Mouse (Mus musculus) megakaryocyte, embryonic 14.5 days (primary cell): ENCODE results near the gene Samhd1. TPM values are rescaled to one million over a fixed set of nuclear protein-coding genes. Genes with fewer than 3 reads are reported as not detected.

ENCODE experiments used
- H3K27me3 ChIP-seq: replicated peaks from 2 replicates; pipeline ENCODE3; 2012; ENCODE audit warnings: inconsistent platforms
- H3K36me3 ChIP-seq: replicated peaks from 2 replicates; pipeline ENCODE3; 2012; ENCODE audit warnings: low read length, inconsistent platforms, mixed read lengths
- H3K4me1 ChIP-seq: 2 replicates; pipeline ENCODE4 v1.6.1; 2012; ENCODE audit warnings: inconsistent platforms
- H3K4me3 ChIP-seq: replicated peaks from 2 replicates; pipeline ENCODE3; 2012; ENCODE audit warnings: moderate library complexity, mild to moderate bottlenecking, inconsistent platforms
- H3K9me3 ChIP-seq: 2 replicates; pipeline ENCODE4 v1.6.1; 2012; ENCODE audit warnings: inconsistent platforms
- FLI1 ChIP-seq: IDR thresholded peaks from 2 replicates; pipeline ENCODE4 v1.6.1; 2012; ENCODE audit warnings: low read length, inconsistent platforms, mixed read lengths
- GATA1 ChIP-seq: IDR thresholded peaks from 3 replicates; pipeline ENCODE4 v1.6.1; 2012; ENCODE audit warnings: mixed read lengths, low read length, inconsistent platforms, borderline replicate concordance
- polyA plus RNA-seq: library from polyadenylated mRNA; stranded (reverse); fragments of >175 nt; gene quantifications from 2 replicates; pipeline ENCODE4 v1.2.3, GENCODE M21; 2012; ENCODE audit warnings: low replicate concordance; ENCODE audit not compliant: insufficient read depth

Gene Samhd1
- polyA plus RNA-seq, 1 experiment = 27.3 TPM

DNA sequence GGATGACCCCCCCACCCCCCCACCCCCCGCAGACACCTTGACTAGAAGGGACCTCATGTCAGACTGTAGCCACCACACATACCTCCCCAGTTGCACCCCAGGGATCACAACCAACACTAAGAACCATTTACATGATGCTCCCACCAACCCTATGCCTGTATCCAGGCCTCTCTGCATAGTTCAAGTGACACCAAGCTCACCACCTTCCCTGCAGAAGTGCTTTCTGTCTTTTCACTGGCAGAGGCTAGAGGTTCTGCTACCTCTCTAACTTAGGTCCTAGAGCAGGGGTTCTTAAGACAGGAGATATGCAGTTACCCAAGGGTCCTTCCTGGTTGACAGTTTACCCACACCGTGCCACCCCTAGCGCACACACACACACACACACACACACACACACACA, 59.8 kb downstream of the Samhd1 start:
- Histone ChIP-seq H3K4me1 (peaks cover 94% of the 10 kb centered on the region), H3K36me3 (peaks cover 19% of the 10 kb centered on the region), H3K4me3 (peak overlapping the region; percentile 24), H3K9me3 (no peaks in the 10 kb centered on the region), H3K27me3 (peaks cover 30% of the 10 kb centered on the region)
- no peak for TF ChIP-seq GATA1
- no peak for TF ChIP-seq FLI1

DNA sequence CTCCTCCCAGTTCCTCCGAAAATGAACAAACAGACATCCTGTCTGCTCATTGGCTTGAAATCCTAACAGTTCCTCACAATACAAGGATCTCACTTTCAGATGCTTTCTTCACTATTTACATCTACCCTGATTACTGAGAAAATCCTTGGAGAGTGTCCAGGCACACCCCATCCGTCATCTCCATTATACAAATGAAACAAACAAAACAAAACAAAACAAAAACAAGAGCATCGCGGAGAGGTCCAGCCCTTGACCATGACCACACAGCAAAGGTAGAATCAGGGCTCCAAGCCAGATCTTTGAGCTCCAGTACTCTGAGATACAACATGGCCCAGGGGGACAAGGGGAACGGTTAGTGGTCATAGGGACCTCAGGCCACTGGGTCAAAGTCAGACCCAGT, 60.3 kb downstream of the Samhd1 start:
- Histone ChIP-seq H3K9me3 (no peaks in the 10 kb centered on the region), H3K36me3 (peaks cover 19% of the 10 kb centered on the region), H3K4me1 (peaks cover 96% of the 10 kb centered on the region), H3K4me3 (no peak overlapping the region), H3K27me3 (peaks cover 26% of the 10 kb centered on the region)
- no peak for TF ChIP-seq FLI1
- no peak for TF ChIP-seq GATA1

- Histone ChIP-seq H3K9me3 (no peaks in the 10 kb centered on the region), H3K4me3 (peak overlapping the region; percentile 31), H3K4me1 (peaks cover 96% of the 10 kb centered on the region), H3K27me3 (peaks cover 21% of the 10 kb centered on the region), H3K36me3 (peaks cover 19% of the 10 kb centered on the region)
- TF ChIP-seq FLI1 (no peak), GATA1 (no peak)
Measured at GRCm38 (mm10) chr2:157074186-157074724, 60.8 kb downstream of the Samhd1 start.

DNA sequence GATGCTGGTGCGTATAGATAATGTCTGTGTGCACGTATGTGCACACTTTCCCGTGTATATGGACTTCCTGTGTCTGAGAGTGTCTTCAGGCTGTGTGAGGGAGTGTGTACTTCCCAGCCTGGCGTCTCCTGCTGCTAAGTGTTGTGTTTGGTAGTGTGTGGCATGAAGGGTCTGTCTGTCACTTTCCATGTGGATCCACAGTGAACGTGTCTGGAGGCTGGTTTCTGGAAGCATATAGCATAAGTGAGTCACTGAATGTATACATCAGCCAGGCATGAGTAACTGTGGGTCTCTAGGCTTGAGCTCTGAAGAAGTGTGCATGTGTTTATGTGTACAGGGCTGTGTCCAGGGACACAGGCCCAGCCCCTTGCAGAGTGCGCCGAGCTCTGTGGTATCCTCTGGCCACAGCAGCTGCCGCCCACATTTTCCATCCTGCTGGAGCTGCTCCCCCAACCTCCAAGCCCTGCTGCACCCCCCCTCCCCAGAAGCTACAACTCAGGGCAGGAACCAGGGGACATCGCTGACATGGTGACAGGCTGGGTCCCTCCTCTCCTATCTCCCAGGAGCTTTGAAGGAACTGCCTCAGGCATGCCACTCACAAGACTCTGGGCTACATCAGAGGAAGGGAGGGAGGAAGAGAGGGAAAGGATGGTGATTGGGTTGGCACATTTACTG, 61.5 kb downstream of the Samhd1 start:
- no peaks in the 10 kb centered on the region for H3K9me3 ChIP-seq
- peaks cover 22% of the 10 kb centered on the region for H3K36me3 ChIP-seq
- no peak for TF ChIP-seq GATA1
- no peak for TF ChIP-seq FLI1
- H3K4me3 ChIP-seq = peak overlapping the region; percentile 66
- peaks cover 100% of the 10 kb centered on the region for H3K4me1 ChIP-seq
- H3K27me3 ChIP-seq = peaks cover 13% of the 10 kb centered on the region

GRCm38 (mm10) chr2:157072316-157072990, 62.6 kb downstream of the Samhd1 start:
- peaks cover 22% of the 10 kb centered on the region for H3K36me3 ChIP-seq
- H3K9me3 ChIP-seq = no peaks in the 10 kb centered on the region
- peak overlapping the region; percentile 82 for H3K4me3 ChIP-seq
- peaks cover 4% of the 10 kb centered on the region for H3K27me3 ChIP-seq
- TF ChIP-seq FLI1 (no peak), GATA1 (no peak)
- peaks cover 93% of the 10 kb centered on the region for H3K4me1 ChIP-seq

GRCm38 (mm10) chr2:157071556-157071955, 63.5 kb downstream of the Samhd1 start:
- TF ChIP-seq GATA1 (no peak), FLI1 (no peak)
- H3K9me3 ChIP-seq = no peaks in the 10 kb centered on the region
- H3K4me3 ChIP-seq = peak overlapping the region; percentile 82
- H3K36me3 ChIP-seq = peaks cover 30% of the 10 kb centered on the region
- H3K27me3 ChIP-seq = no peaks in the 10 kb centered on the region
- peaks cover 92% of the 10 kb centered on the region for H3K4me1 ChIP-seq

DNA sequence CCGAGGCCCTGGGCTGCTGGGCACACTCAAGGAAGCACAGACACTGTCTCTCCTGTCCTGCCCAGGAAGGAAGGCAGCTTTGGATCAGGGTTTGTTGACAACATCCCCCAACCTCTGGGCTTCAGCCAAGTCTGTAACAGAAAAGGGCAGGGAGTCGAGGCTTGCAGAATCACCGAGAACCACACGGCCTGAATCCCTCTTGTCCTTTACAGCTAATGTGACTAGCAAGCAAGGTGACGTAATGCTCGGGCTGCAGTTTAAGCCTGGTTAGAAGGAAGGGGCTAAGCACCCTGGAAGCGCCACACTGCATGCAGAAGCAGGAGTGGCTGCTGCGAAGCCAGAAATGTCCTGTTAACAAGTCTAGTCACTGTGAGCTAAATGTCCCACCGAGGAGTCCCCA, 64.7 kb downstream of the Samhd1 start:
- Histone ChIP-seq H3K4me1 (peaks cover 90% of the 10 kb centered on the region), H3K9me3 (no peaks in the 10 kb centered on the region), H3K27me3 (no peaks in the 10 kb centered on the region), H3K36me3 (peaks cover 33% of the 10 kb centered on the region), H3K4me3 (peak overlapping the region; percentile 78)
- TF ChIP-seq GATA1 = no peak
- no peak for TF ChIP-seq FLI1

DNA sequence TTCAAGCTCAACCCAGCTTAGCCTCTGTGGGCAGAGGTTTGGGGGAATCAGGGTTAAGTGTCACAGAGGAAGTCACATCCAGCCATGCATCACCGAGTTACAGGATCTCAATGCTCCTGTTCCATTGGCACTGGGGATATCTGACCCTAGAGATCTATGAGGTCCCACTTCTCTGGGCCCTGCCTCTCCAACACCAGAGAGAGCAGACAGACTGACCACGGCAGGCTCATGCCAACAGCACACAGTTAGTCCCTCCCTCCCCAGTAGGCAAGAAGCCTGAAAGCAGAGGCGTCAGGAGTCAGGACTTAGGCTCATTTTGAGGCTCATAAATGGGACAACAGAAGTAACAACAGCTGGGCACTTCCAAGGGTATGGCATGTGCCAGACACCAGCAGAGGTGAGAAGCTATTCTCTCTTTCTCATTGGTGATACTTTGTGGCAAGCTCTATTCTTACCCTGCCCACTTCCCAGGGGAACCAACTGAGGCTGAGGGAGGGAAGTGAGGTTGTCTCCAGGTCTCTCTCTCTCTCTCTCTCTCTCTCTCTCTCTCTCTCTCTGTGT, 65.2 kb downstream of the Samhd1 start:
- Histone ChIP-seq H3K36me3 (peaks cover 36% of the 10 kb centered on the region), H3K9me3 (no peaks in the 10 kb centered on the region), H3K4me1 (peaks cover 90% of the 10 kb centered on the region), H3K4me3 (peak overlapping the region; percentile 62), H3K27me3 (no peaks in the 10 kb centered on the region)
- no peak for TF ChIP-seq GATA1
- TF ChIP-seq FLI1 = no peak

- H3K4me3 ChIP-seq = no peak overlapping the region
- peaks cover 37% of the 10 kb centered on the region for H3K36me3 ChIP-seq
- H3K27me3 ChIP-seq = no peaks in the 10 kb centered on the region
- peaks cover 90% of the 10 kb centered on the region for H3K4me1 ChIP-seq
- H3K9me3 ChIP-seq = no peaks in the 10 kb centered on the region
- TF ChIP-seq GATA1 (no peak), FLI1 (no peak)
Measured at GRCm38 (mm10) chr2:157069355-157069735, 65.7 kb downstream of the Samhd1 start.
